Mouse (Mus musculus): ENCODE results near the gene Tcp1.
"Not testable (repeated sequence)": the region's sequence is repeated elsewhere in the genome, so short reads cannot be mapped to it uniquely, and the experiment has no call there.

The Tcp1 gene

GRCm38 (mm10) chr17:12915488-12915880, at the start of gene Tcp1:
Gene Tcp1 (plus strand): TSS chr17:12915701.
- no peak for DNase-seq (ENCODE audit: low read depth)

- no peak for DNase-seq (ENCODE audit: low read depth)
Measured at GRCm38 (mm10) chr17:12866853-12867252, 48.6 kb upstream of the Tcp1 start.

- no peak for DNase-seq (ENCODE audit: low read depth)
Measured at GRCm38 (mm10) chr17:12868043-12868442, 47.5 kb upstream of the Tcp1 start, which contains the start of gene Mas1. Gene Mas1 (minus strand): TSS chr17:12868143.

- DNase-seq (ENCODE audit: low read depth): no peak
Measured at GRCm38 (mm10) chr17:12868640-12869039, 46.9 kb upstream of the Tcp1 start.

- DNase-seq (ENCODE audit: low read depth): no peak
Measured at GRCm38 (mm10) chr17:12872275-12873028, 43.0 kb upstream of the Tcp1 start.

GRCm38 (mm10) chr17:12875734-12876133, 39.8 kb upstream of the Tcp1 start, which contains the start of gene Mrgprh:
Gene Mrgprh (plus strand): TSS chr17:12876034.
- DNase-seq (ENCODE audit: low read depth): no peak

- DNase-seq (ENCODE audit: low read depth): peak; percentile 90
Measured at GRCm38 (mm10) chr17:12880178-12880577, 35.3 kb upstream of the Tcp1 start.

GRCm38 (mm10) chr17:12881216-12881615, 34.3 kb upstream of the Tcp1 start:
- no peak for DNase-seq (ENCODE audit: low read depth)

GRCm38 (mm10) chr17:12886620-12887019, 28.9 kb upstream of the Tcp1 start:
- DNase-seq (ENCODE audit: low read depth): peak; percentile 59

- no peak for DNase-seq (ENCODE audit: low read depth)
Measured at GRCm38 (mm10) chr17:12887021-12887775, 28.3 kb upstream of the Tcp1 start.

GRCm38 (mm10) chr17:12891054-12891453, 24.4 kb upstream of the Tcp1 start:
- DNase-seq (ENCODE audit: low read depth): no peak

GRCm38 (mm10) chr17:12892033-12892432, 23.5 kb upstream of the Tcp1 start:
- no peak for DNase-seq (ENCODE audit: low read depth)

GRCm38 (mm10) chr17:12897674-12898073, 17.8 kb upstream of the Tcp1 start:
- no peak for DNase-seq (ENCODE audit: low read depth)

GRCm38 (mm10) chr17:12898607-12899006, 16.9 kb upstream of the Tcp1 start:
- DNase-seq (ENCODE audit: low read depth): not testable (repeated sequence)

GRCm38 (mm10) chr17:12902291-12902690, 13.2 kb upstream of the Tcp1 start:
- no peak for DNase-seq (ENCODE audit: low read depth)

- DNase-seq (ENCODE audit: low read depth): no peak
Measured at GRCm38 (mm10) chr17:12903372-12904333, 11.8 kb upstream of the Tcp1 start.

- no peak for DNase-seq (ENCODE audit: low read depth)
Measured at GRCm38 (mm10) chr17:12904349-12904748, 11.2 kb upstream of the Tcp1 start.

- no peak for DNase-seq (ENCODE audit: low read depth)
Measured at GRCm38 (mm10) chr17:12905810-12906209, 9.7 kb upstream of the Tcp1 start.

- no peak for DNase-seq (ENCODE audit: low read depth)
Measured at GRCm38 (mm10) chr17:12906436-12906835, 9.1 kb upstream of the Tcp1 start.

- DNase-seq (ENCODE audit: low read depth): no peak
Measured at GRCm38 (mm10) chr17:12909361-12910280, 5.9 kb upstream of the Tcp1 start, which contains the start of gene Pnldc1. Gene Pnldc1 (minus strand): TSS chr17:12910230.

- DNase-seq (ENCODE audit: low read depth): no peak
Measured at GRCm38 (mm10) chr17:12910391-12910790, 5.1 kb upstream of the Tcp1 start.
